Mouse (Mus musculus) macrophage (primary cell): ENCODE data around the gene Gh. TPM values are rescaled to one million over a fixed set of nuclear protein-coding genes. Genes with fewer than 3 reads are reported as not detected.
"Not testable (repeated sequence)": the region's sequence is repeated elsewhere in the genome, so short reads cannot be mapped to it uniquely, and the experiment has no call there.

ENCODE experiments used
- H3K27ac ChIP-seq: fragments of 350-480 bp; formaldehyde crosslinking; 2 replicates; pipeline ENCODE4 v1.9.0; 2021
- H3K36me3 ChIP-seq: fragments of 350-480 bp; formaldehyde crosslinking; 2 replicates; pipeline ENCODE4 v1.9.0; 2021; ENCODE audit errors: inconsistent target
- H3K4me3 ChIP-seq: fragments of 350-480 bp; formaldehyde crosslinking; 2 replicates; pipeline ENCODE4 v1.9.0; 2021; ENCODE audit errors: inconsistent target
- H3K79me2 ChIP-seq: fragments of 350-480 bp; formaldehyde crosslinking; 2 replicates; pipeline ENCODE4 v1.9.0; 2021; ENCODE audit errors: inconsistent target
- WGBS: methylation state at CpG from one replicate; pipeline ENCODE4 v1.1.7; 2026; ENCODE audit warnings: inconsistent platforms; ENCODE audit not compliant: missing documents; 5-methylcytosine and 5-hydroxymethylcytosine counted together
- polyA plus RNA-seq: library from polyadenylated mRNA; stranded (reverse); fragments of 250-400 nt; gene quantifications from 3 replicates; pipeline ENCODE4 v1.2.4, GENCODE M21; 2018; ENCODE audit warnings: inconsistent platforms
- total RNA-seq, 78 experiments: library from RNA; depleted of rRNA; stranded (reverse); fragments of 250-400 nt; gene quantifications; 1 replicate in 9 of 78; 2 replicates in 24 of 78; 3 replicates in 43 of 78; 4 replicates in 2 of 78; pipeline ENCODE4 v1.2.4; 2018; ENCODE audit warnings: inconsistent platforms in 56 of 78

Gh gene
- total RNA-seq (2018; cell fraction: chromatin; rRNA removed), result not detected
- not detected for total RNA-seq (2018; cell fraction: cytosol; rRNA removed)
- 1 to 10 TPM in 1 of 26 experiments, not detected in 25; 1.2 TPM for total RNA-seq (2018; cell fraction: nucleus; rRNA removed)
- not detected in 3 replicates for polyA plus RNA-seq

DNA sequence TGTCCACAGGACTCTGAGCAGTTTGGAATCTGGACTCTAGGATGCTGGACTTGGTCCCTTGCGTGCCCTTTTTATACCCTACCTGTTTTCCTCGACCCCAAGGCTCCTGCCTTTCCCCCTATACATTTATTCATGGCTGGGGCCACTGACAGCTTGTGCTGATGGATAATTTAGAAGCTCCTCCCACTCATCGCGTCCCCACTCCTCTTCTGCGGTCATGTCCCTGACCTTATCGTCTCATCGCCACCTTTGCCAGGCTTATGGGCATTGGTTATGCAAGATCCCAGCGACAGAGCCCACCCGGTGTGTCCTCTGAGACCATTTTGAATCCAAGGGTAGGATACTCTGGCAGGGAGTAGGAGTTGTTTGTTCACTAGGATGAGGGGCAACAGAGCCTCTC is at the start of gene Gh:
Gh (minus strand) TSS at position 101 of the 400 bp plus-strand sequence.
- no peaks in the 10 kb centered on the region for H3K36me3 ChIP-seq
- no peaks in the 10 kb centered on the region for H3K79me2 ChIP-seq
- WGBS, result 90% methylated on average over 9 of the region's 9 CpGs
- H3K4me3 ChIP-seq, result no peak within 1 kb of the TSS
- H3K27ac ChIP-seq, result no peak within 1 kb of the TSS

- no peak overlapping the region for H3K27ac ChIP-seq
- 80% methylated on average over 3 of the region's 3 CpGs for WGBS
- H3K4me3 ChIP-seq, result no peak overlapping the region
- no peaks in the 10 kb centered on the region for H3K79me2 ChIP-seq
- no peaks in the 10 kb centered on the region for H3K36me3 ChIP-seq
Observed at GRCm38 (mm10) chr11:106351253-106351652, 49.6 kb upstream of the Gh start.

DNA sequence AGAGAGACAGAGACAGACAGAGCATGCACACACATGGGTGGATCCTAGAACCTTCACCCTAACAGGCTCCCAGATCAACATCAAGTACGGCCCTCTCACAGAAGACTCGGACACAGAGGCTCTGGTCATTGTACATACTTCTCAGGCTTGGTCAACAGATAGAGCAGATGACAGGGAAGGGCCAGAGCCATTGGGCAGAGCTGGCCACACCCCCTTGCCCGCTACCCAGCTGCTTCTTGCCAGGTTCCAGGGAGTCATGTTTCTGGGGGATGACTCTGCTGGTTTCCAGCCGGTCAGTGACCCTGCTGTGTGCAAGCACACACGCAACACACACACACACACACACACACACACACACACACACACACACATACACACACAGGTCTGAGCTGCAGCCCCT is 49.2 kb upstream of the Gh start:
- no peaks in the 10 kb centered on the region for H3K79me2 ChIP-seq
- 92% methylated on average over 5 of the region's 5 CpGs for WGBS

DNA sequence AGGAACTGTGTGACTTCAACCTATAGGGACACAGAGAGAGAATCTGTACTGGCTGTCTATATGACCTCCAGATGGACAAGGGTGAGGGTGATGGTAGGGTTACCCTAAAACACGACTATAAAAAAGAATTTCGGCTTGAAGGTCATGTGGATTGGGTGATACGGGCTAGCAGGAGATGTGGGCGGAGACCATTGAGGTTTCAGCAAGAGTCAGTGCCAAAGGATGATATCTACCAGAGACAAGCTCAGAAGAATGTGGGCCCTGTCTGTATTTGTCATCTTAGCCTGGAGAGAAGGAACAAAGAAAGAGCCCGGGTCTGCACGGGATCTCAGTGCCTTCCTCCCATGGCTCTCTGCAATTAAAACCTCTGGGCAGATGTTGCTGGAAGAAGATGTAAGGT is 48.1 kb upstream of the Gh start:
- Histone ChIP-seq H3K27ac (no peak overlapping the region), H3K79me2 (no peaks in the 10 kb centered on the region)
- 92% methylated on average over 6 of the region's 6 CpGs for WGBS

More for the DNA sequence above, 49.2 kb upstream of the Gh start:
- no peak overlapping the region for H3K27ac ChIP-seq
- no peak overlapping the region for H3K4me3 ChIP-seq
- no peaks in the 10 kb centered on the region for H3K36me3 ChIP-seq

DNA sequence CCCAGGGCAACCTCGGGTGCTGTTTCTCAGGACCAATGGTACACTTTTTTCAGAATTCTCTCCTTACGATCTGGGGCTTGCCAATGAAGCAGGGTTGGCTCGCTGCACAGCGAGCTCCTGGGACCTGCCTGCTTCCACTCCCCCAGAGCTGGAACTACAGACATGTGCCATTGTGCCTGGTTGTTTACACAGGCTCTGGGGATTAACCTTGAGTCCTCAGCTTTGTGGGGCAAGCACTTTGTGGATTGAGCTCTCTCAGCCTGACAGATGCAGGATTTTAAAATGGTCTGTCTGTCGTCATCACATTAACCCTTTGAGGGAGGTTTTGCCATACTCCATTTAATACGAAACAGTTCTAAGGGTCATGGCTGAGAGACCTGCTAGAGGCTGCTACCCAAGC is 43.2 kb upstream of the Gh start:
- Histone ChIP-seq H3K27ac (no peak overlapping the region), H3K4me3 (no peak overlapping the region), H3K79me2 (no peaks in the 10 kb centered on the region), H3K36me3 (no peaks in the 10 kb centered on the region)
- WGBS, result 87% methylated on average over 6 of the region's 6 CpGs

More for the DNA sequence above, 48.1 kb upstream of the Gh start:
- Histone ChIP-seq H3K4me3 (no peak overlapping the region), H3K36me3 (no peaks in the 10 kb centered on the region)

- no peaks in the 10 kb centered on the region for H3K36me3 ChIP-seq
- no peak overlapping the region for H3K4me3 ChIP-seq
- H3K27ac ChIP-seq, result no peak overlapping the region
- WGBS, result 37% methylated on average over 9 of the region's 9 CpGs
- no peaks in the 10 kb centered on the region for H3K79me2 ChIP-seq
Observed at GRCm38 (mm10) chr11:106340990-106341520, 39.4 kb upstream of the Gh start.

DNA sequence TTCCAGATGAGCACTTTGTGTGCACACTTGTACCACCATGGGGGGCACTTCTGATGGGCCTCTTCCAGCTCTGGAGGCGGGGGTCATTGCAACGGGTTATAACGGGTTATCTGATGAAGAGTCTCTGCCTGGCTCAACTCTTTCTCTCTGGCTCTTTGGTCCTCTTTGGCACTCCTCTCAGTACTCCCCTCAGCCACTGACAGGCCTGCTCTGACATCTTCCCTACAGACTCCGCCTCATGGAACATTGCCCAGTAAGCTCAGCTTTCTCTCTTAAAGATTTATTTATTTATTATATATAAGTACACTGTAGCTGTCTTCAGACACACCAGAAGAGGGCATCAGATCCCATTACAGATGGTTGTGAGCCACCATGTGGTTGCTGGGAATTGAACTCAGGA is 37.7 kb upstream of the Gh start:
- WGBS, result 100% methylated on average over 4 of the region's 4 CpGs
- not testable (repeated sequence) for H3K27ac ChIP-seq, H3K36me3 ChIP-seq, H3K79me2 ChIP-seq, H3K4me3 ChIP-seq

DNA sequence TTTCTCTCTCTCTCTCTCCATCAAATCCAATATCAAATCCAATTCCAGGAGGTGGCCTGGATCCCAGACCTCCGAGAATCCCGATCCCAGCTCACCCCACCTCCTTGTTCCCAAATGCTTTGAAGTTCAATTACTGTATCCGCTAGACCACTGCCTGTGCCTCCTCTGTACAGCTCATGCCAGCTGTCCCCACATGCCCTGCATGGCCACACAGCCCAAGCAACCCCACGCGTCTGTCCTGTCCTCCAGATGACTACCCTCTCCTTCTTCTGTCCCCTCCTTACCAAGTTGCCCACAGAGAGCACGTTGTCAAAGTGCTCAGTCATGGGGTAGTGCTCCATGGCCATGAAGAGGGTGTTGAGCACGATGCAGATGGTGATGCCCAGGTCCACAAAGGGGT is 37.2 kb upstream of the Gh start:
- Histone ChIP-seq H3K36me3 (no peaks in the 10 kb centered on the region), H3K4me3 (no peak overlapping the region), H3K27ac (no peak overlapping the region), H3K79me2 (no peaks in the 10 kb centered on the region)
- 92% methylated on average over 7 of the region's 7 CpGs for WGBS

DNA sequence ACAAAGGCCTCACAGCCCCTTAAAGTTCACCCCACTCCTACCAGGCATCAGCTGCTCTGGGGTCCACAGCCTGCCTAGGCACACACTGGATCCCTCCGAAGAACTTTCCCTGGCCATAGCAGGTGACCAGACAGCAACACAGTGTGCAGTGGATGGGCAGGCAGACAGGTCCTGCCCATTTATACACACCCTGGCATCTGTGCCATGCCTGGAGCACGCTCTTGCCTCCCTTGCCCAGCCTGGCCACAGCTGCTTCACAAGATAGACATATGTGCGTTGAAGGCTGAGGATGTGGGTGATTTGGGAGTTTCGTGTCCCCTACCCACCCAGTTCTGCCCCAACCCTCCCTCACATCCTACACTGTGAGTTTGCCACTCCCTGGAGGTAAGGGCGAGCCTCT is 36.4 kb upstream of the Gh start:
- Histone ChIP-seq H3K36me3 (no peaks in the 10 kb centered on the region), H3K27ac (no peak overlapping the region), H3K4me3 (no peak overlapping the region), H3K79me2 (no peaks in the 10 kb centered on the region)
- WGBS, result 94% methylated on average over 5 of the region's 5 CpGs

GRCm38 (mm10) chr11:106334066-106334465 is 32.4 kb upstream of the Gh start:
- Histone ChIP-seq H3K27ac (no peak overlapping the region), H3K4me3 (no peak overlapping the region), H3K36me3 (no peaks in the 10 kb centered on the region), H3K79me2 (no peaks in the 10 kb centered on the region)
- 27% methylated on average over 2 of the region's 2 CpGs for WGBS

DNA sequence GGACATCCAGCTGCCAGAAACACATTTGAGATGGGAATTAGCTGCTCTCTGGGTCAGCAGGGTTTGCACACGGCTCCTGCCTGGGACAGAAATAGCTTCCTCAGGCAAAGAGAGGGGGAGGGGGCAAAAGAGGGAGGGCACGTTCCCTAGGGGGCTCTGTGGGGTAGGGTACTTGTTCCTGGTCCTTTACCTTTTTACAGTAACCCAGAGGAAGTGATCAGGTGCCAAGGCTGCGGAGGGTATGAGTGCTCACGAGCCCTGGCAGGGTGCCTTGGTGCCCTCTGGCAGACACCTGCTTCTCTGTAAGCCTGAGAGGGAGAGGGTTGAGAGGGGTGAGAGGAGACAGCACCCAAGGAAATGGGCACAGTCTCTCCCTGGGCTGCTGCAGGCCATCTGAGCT is 30.8 kb upstream of the Gh start:
- H3K4me3 ChIP-seq, result no peak overlapping the region
- no peaks in the 10 kb centered on the region for H3K79me2 ChIP-seq
- H3K36me3 ChIP-seq, result no peaks in the 10 kb centered on the region
- no peak overlapping the region for H3K27ac ChIP-seq
- WGBS, result 43% methylated on average over 4 of the region's 4 CpGs

GRCm38 (mm10) chr11:106329682-106330081 is 28.0 kb upstream of the Gh start:
- Histone ChIP-seq H3K36me3 (no peaks in the 10 kb centered on the region), H3K4me3 (no peak overlapping the region), H3K79me2 (no peaks in the 10 kb centered on the region), H3K27ac (no peak overlapping the region)
- WGBS, result 20% methylated on average over 7 of the region's 7 CpGs

GRCm38 (mm10) chr11:106329128-106329527 is 27.5 kb upstream of the Gh start:
- no peaks in the 10 kb centered on the region for H3K36me3 ChIP-seq
- WGBS, result 15% methylated on average over 6 of the region's 6 CpGs
- H3K4me3 ChIP-seq, result no peak overlapping the region
- H3K27ac ChIP-seq, result no peak overlapping the region
- no peaks in the 10 kb centered on the region for H3K79me2 ChIP-seq

GRCm38 (mm10) chr11:106328521-106328920 is 26.9 kb upstream of the Gh start:
- Histone ChIP-seq H3K79me2 (no peaks in the 10 kb centered on the region), H3K4me3 (no peak overlapping the region), H3K27ac (no peak overlapping the region), H3K36me3 (no peaks in the 10 kb centered on the region)
- 87% methylated on average over 5 of the region's 5 CpGs for WGBS

DNA sequence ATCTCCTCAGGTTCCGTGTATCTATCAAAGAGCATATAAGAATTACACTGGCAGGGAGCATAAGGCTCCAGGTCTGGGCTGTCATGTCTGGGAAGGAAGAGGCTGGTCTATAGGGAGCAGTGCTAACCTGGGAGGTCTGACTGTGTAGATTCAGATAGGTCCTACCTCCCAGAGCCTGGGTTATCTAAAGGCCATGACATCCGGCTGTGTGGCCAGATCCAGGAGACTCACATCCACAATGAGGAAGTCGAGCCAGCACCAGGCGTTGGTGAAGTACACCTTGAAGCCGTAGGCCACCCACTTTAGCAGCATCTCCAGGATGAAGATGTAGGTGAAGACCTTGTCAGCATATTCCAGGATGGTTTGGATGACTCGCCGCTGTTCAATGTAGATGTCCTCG is 24.8 kb upstream of the Gh start:
- Histone ChIP-seq H3K27ac (no peak overlapping the region), H3K36me3 (no peaks in the 10 kb centered on the region), H3K4me3 (no peak overlapping the region), H3K79me2 (no peaks in the 10 kb centered on the region)
- 78% methylated on average over 8 of the region's 8 CpGs for WGBS

DNA sequence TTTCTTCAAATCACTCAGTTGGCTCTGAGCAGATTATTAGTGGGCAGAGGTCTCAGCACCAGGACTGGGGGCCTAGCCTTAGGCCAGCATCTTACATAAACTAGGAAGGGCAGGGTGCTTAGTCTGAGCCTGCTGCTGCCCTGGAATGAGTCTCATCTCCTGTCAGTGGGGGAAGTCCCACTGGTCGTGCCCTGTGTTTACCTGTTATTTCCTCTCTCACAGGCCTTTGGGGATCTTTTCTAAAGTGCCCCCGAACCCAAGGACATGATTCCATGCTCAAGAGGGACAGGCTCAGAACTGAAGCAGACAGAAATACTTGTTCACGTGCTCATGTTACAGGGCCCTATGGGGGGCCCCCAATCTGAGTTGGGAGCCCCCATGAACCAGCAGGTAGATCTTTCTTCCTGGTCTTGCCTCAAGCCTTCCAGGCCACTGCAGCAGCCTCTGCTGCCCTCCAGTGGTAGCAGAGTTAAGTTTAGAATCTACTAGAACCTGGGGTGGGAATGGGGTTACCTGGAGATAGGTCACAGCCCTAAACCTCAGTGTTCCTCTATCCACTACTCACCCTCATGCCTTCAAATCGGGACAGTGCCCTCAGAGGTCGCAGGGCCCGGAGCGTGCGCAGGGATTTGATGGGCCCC is 24.0 kb upstream of the Gh start:
- no peak overlapping the region for H3K27ac ChIP-seq
- H3K4me3 ChIP-seq, result no peak overlapping the region
- H3K36me3 ChIP-seq, result no peaks in the 10 kb centered on the region
- no peaks in the 10 kb centered on the region for H3K79me2 ChIP-seq
- 58% methylated on average over 8 of the region's 8 CpGs for WGBS
